Mouse (Mus musculus): Measurements from ENCODE around the gene Cd82. TPM values are rescaled to one million over a fixed set of nuclear protein-coding genes. Genes with fewer than 3 reads are reported as not detected.

Gene Cd82
- total RNA-seq, 2 experiments from 2014 or later, result 9.5 to 12.4 TPM

DNA sequence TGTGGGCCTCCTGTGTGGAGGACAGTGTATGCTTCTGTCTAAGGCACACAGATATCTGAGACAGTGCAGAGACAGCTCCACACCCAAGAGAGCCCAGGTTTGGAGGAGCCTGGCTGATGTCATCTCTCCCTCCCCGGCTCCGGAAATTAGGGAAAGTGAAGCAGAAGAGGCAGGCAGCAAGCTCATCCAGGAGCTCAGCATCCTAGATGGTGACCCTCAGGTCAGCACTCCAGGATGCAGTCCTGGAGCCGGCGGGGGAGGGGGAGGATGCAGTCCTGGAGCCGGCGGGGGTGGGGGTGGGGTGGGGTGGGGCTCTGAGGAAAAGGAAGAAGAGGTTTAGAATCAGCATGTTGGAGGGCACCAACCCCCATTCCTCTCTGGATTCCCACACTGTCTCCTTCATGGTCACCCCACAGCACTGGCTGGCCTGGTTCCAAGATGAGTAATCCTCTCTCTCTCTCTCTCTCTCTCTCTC lies 90.8 kb downstream of the Cd82 start:
- intact Hi-C loops (cut with DNase I), result no loop called here
- no peak for DNase-seq

Small RNA genes within 50 kb of the gene (microRNA-seq; reads per million reads assigned to microRNA genes)
- 0 to 0.72 reads per million in 2 experiments for gene Mir7001

Other genes starting within 250 kb of the Cd82 start
- 1 to 10 TPM; 1.3 to 2.5 TPM for gene Tspan18, start 128.6 kb downstream of the Cd82 start, total RNA-seq (2021)
- gene Gm10803, start 97.4 kb upstream of the Cd82 start, total RNA-seq (2021), result not detected
- under 1 TPM; 0.15 to 0.23 TPM for gene Alx4, start 179.2 kb upstream of the Cd82 start, total RNA-seq (2021)